Mouse (Mus musculus): ENCODE measurements around the gene Supv3l1. TPM values are rescaled to one million over a fixed set of nuclear protein-coding genes. Genes with fewer than 3 reads are reported as not detected.

Supv3l1 gene
- 26.2 TPM for polyA plus RNA-seq (2015; fragmentation: Illumina TruSeq; extraction: RNeasy Lipid Tissue Mini Kit (QIAGEN cat#74804); ENCODE audit: low read depth, low replicate concordance)

GRCm38 (mm10) chr10:62449364-62450279 is at the start of gene Supv3l1, which contains the start of gene 4930507D05Rik:
TSS of gene Supv3l1 (minus strand) at chr10:62449738.
TSS of gene 4930507D05Rik (plus strand) at chr10:62449489.

GRCm38 (mm10) chr10:62486618-62487415 is 37.3 kb upstream of the Supv3l1 start, which contains the start of gene Vps26a:
TSS of gene Vps26a (minus strand) at chr10:62486805.

GRCm38 (mm10) chr10:62422255-62422654 is 27.3 kb downstream of the Supv3l1 start, which contains the start of gene Hkdc1:
TSS of gene Hkdc1 (minus strand) at chr10:62422491.

GRCm38 (mm10) chr10:62379808-62380207 is 69.7 kb downstream of the Supv3l1 start, which contains the start of gene Hk1:
TSS of gene Hk1 (minus strand) at chr10:62379908.

Other genes starting within 250 kb of the Supv3l1 start
- gene Tspan15, start 218.5 kb downstream of the Supv3l1 start, polyA plus RNA-seq (2015; fragmentation: Illumina TruSeq; extraction: RNeasy Lipid Tissue Mini Kit (QIAGEN cat#74804); ENCODE audit: low read depth, low replicate concordance): 20.0 TPM
- not detected for gene Tacr2, start 197.3 kb downstream of the Supv3l1 start, polyA plus RNA-seq (2015; fragmentation: Illumina TruSeq; extraction: RNeasy Lipid Tissue Mini Kit (QIAGEN cat#74804); ENCODE audit: low read depth, low replicate concordance)
- gene Hk1, start 69.8 kb downstream of the Supv3l1 start, polyA plus RNA-seq (2015; fragmentation: Illumina TruSeq; extraction: RNeasy Lipid Tissue Mini Kit (QIAGEN cat#74804); ENCODE audit: low read depth, low replicate concordance): 178 TPM
- 6.6 TPM for gene Hkdc1, start 27.2 kb downstream of the Supv3l1 start, polyA plus RNA-seq (2015; fragmentation: Illumina TruSeq; extraction: RNeasy Lipid Tissue Mini Kit (QIAGEN cat#74804); ENCODE audit: low read depth, low replicate concordance)
- 0.89 TPM for gene 4930507D05Rik, start 249 bp downstream of the Supv3l1 start, polyA plus RNA-seq (2015; fragmentation: Illumina TruSeq; extraction: RNeasy Lipid Tissue Mini Kit (QIAGEN cat#74804); ENCODE audit: low read depth, low replicate concordance)
- 65.6 TPM for gene Vps26a, start 37.1 kb upstream of the Supv3l1 start, polyA plus RNA-seq (2015; fragmentation: Illumina TruSeq; extraction: RNeasy Lipid Tissue Mini Kit (QIAGEN cat#74804); ENCODE audit: low read depth, low replicate concordance)
- 22.4 TPM for gene Srgn, start 77.7 kb upstream of the Supv3l1 start, polyA plus RNA-seq (2015; fragmentation: Illumina TruSeq; extraction: RNeasy Lipid Tissue Mini Kit (QIAGEN cat#74804); ENCODE audit: low read depth, low replicate concordance)
- gene Kif1bp, start 128.7 kb upstream of the Supv3l1 start, polyA plus RNA-seq (2015; fragmentation: Illumina TruSeq; extraction: RNeasy Lipid Tissue Mini Kit (QIAGEN cat#74804); ENCODE audit: low read depth, low replicate concordance): 176 TPM
- 14.9 TPM for gene Ddx21, start 152.5 kb upstream of the Supv3l1 start, polyA plus RNA-seq (2015; fragmentation: Illumina TruSeq; extraction: RNeasy Lipid Tissue Mini Kit (QIAGEN cat#74804); ENCODE audit: low read depth, low replicate concordance)
- gene Ddx50, start 201.5 kb upstream of the Supv3l1 start, polyA plus RNA-seq (2015; fragmentation: Illumina TruSeq; extraction: RNeasy Lipid Tissue Mini Kit (QIAGEN cat#74804); ENCODE audit: low read depth, low replicate concordance): 85.4 TPM

All from brain, adult 10 weeks (tissue).